Mouse (Mus musculus) forelimb bud, embryonic 11.5 days (tissue): Measurements from ENCODE around the gene Vegfd.

Experiments
- DNase-seq: peaks from one replicate; pipeline ENCODE4 v3.0.0-alpha.2; 2012; ENCODE audit warnings: low read depth, low spot score

Vegfd gene

DNA sequence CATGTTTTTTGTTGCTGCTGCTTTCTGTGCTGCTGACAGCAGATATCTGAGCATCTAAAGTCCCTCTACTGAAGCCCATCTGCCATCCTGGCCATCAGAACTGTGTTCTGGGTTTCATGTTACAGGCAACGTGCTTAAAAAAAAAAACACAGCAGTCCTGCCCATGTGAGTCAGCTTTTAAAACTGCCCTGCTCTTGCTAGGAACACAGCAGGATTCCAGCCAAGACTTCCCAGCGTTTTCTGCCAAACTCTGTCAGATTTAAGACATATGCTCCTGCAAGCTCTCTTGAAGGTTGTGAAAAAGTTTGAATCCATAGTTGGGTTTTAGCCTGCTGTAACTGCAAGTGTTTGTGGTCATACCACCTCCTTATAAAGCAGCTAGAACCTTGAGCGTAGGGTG, at the start of gene Vegfd:
TSS of gene Vegfd (plus strand) at position 298 of the 400 bp plus-strand sequence.
- DNase-seq, result peak; percentile 23

DNA sequence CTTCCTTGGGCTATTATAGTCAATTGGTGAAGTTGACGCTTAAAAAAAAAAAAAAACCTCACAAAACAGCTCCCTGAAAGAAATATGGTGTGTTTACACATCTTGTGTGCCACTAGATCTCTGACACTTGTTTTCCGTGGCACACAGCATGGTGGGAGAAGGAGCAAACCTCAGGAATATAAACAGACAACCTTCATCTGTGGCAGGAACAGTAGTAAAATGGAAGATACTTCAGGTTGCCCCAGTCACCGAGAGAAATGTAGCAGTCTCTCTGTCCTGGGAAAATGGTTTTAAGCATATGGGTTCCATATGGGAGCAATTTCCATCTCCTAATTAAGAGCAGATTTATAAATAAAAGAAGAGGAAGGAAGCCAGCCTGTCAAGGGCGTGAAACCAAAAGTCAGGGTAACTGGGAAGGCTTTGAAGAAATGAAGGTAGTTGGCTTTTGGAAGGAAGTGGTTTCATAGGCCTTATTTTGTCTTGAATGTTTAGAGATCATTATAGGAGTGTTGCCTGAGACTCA, 49.7 kb upstream of the Vegfd start:
- peak; percentile 72 for DNase-seq

DNA sequence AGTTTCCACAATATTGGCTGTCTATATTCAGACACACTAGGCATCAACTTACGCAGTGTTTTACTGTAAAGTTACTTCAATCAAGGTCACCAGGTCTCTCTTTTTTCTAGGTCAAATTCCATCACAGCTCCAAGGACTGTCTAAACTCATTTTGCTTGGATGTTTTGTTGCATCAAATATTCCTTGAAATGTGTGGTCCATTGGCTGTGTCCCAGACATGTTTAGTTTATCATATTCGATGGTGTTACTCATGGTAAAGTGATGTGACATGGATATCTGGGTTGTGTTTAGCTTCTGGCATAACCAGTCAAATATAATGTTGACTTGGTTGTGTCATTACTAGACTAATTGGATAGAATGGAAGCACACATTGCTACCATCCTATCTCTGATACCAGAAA, 42.8 kb upstream of the Vegfd start:
- DNase-seq, result no peak

DNA sequence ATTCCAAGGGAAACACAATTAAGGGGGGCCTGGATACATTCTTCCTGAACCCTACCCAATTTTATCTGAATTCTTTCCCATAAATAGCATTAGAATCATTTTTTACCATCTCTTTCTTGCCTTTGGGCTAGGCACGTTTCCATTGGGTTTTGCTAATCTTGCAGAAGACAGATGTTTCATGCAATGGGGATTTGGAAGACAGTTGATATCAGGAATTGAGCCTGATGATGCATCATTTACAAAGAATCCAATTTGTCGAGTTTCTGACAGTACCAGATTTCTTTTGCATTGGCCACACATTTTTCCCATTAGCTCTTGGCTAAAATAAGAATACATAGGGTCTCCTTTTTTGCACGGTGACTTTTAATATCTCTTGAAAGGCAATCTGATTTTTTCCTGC, 42.4 kb upstream of the Vegfd start:
- DNase-seq, result no peak

DNA sequence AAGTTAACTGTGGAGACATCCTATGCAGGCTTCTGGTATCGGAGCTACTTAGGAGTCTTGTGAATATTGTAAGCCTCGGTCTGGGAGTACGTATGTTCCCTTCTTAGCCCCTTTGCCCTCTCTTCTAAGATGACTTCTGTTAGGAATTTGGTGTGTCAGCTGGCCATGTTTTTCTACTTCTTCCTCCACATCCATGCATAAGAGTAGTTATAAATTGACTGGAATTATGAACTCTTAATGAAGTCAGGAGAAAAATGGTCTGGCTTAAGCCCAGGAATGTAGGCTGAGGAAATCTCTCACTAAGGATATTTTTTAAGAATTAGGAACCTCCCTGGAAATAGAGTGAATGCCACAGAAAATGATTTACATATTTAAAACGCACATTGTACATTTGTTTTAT, 34.6 kb upstream of the Vegfd start:
- no peak for DNase-seq

DNA sequence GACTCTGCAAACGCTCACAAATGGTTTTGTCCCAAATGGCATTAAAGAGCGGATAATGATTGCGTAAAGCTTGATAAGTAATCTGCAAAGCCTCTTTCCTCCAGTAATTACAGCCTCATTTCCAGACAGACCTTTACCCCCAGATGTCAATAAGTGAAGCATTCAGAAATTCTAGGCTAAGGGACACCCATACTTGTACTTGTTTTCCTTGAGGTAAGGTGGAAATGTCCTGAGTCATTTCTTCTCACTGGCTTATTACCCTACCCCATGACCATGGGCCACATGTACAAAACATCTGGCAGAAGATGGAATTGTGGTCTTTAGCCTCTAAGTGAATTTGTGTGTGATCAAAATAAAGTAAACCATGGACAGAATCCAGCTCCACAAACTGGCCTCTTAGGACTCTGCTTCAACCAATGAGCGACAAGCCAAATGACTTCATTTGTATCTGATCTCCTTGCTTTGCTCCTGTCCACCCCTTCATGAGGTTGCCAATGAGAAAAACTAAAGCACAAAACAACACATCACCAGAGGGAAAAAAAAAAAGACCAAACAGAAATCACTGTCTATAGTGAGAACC, 27.7 kb upstream of the Vegfd start:
- no peak for DNase-seq

DNA sequence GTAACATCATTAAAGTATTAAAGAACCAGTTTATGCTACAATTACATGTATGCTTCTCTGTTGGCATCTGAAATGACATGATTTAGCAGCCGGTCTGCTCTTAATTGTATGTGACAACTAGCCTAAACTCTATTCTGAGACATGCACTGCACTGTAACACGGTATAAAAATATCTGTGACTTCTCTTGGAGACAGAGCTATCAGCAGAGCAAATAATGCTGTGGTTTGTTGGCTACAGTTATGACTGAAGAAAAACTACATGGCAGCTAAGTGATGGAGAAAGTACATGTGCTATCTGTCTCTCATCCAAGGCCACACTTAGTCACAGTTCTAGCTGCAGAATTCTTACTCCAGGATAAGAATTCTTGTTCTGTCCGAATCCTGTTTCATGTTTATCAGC, 24.2 kb upstream of the Vegfd start:
- DNase-seq, result no peak

DNA sequence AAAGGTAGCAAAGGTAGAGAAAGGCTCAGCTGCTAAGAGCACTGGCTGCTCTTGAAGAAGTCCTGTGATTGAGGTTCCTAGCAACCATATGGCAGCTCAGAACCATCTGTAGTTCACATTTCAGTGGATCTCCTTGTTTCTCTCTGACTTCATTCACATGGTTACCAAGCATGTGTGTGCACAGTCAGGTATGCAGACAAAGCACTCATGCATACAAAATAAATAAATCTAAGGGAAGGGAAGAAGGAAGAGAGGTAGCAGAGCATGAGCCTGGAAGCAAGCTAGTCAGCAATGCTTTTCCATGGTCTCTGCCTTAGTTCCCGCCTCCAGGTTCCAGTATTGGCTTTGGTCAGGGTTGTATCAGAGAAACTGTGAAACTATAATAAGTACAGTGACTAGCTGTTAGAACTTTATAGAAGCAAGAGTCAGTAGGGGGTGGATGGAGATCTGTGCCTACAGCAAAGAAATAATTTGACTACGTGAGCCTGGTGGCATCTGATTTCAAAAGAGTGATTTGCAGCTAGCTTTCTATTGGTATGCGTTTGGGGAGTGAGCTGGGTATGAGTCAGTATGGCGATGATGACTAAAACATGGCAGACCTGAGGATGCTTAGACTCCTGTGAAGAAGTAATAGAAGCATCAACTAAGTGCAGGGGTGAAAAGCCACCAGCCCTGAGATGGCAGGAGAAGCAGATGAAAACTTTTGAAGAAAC, 7.9 kb upstream of the Vegfd start:
- no peak for DNase-seq

DNA sequence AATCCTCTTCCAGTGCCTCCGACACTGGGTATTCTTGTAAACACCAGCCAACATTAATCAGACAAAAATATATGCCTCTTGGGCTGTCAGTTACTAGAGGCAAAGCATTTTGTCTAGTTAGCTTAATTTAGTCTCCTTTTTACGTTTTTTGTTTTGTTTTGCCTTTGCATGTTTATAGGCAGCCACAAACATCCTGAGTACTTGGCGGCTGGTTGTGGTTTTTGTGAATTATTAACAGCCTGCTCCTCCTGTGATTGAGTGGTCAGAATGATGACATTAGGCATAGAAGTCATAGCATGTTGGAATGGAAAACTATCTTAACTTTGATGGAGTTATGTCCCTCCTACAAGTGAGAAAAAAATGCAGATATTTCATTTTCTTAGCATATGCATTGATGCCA, 2.6 kb upstream of the Vegfd start:
- no peak for DNase-seq

DNA sequence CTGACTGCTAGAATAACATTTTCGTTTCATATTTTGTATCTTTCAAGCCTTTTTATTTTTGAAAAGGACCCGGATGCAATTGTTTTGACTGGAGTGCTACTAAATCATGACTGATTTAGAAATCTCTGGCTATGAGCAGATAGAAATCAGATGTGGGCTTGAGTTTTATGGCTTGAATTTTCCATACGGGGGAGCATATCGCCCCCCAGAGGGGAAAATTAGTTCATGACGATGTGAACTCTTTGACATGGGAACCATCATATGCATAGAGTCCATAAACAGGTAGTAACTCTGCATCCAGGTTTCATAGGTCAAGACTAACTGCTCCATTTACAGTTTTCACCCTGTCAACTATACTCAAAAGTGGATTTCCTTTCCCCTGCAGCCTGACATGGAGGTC, 1.4 kb downstream of the Vegfd start:
- DNase-seq, result peak; percentile 21

DNA sequence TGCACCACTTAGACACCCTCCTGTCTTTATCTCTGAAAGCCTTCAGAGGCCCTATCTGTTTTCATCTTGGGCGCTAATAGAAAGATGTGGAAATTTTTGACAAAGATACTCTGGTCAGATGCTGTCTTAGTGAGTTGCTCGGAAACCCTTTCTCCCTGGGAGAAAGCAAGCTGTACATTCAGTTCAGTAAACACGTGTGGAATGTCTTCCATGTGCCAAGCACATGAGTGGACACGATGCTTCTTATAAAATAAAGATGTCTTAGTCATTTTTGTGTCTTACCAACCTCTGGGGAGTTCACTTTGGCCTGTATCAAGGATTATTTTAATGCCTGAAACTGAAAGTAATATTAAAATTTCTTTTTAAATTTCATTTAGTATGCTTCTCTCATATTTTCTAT, 6.5 kb downstream of the Vegfd start:
- no peak for DNase-seq

DNA sequence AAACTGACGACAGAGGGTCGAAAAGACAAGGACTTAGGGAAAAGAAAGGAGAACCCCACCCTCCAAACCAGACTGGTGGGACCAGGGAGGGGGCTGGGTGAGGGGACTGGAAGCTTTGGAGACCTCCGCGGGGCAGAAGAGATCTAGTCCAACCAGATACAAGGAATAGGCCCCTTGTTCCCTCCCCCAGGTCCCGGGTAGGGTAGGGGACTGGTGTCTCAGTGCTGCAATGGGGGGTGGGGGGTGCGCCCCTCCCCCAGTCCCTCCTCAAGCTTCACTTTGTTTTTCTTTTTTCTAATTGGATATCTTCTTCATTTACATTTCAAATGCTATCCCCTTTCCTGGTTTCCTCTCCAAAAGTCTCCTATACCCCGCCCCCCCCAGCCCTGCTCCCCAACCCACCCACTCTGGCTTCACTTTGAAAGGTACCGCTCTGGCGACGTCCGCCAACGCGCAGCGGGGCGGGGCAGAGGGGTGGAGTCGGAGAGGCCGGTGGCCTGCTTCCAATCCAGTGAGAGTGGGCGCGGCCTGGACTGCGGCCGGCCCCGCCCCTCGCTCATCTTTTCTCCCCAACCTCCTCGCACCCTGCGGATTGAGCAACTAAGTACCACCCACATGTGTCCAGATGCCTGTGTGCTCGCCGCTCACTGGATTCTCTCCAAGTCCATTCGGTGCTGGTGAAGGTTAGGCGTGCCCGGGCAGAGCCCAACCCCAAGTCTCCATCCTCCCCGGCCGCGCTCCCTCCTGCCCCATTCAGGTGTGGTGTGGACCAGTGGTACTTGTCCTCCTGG, 8.6 kb downstream of the Vegfd start:
- peak; percentile 76 for DNase-seq

DNA sequence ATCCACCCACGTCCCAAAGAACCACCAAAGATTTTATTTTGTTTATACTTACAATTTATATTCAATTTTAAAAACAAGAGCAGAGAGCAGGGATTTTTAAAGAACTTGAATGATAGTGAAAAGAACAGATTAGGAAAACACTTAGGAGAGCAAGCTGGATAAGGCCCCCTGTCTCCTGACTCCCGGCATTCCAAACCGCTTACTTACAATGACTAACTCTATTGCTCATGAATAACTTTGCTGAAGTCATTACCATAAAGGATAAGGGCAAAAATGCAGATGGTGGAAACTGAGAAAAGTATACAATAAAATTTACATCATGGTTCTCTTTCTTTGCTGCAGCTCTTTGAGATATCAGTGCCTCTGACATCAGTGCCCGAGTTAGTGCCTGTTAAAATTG, 20.9 kb downstream of the Vegfd start:
- DNase-seq, result no peak

DNA sequence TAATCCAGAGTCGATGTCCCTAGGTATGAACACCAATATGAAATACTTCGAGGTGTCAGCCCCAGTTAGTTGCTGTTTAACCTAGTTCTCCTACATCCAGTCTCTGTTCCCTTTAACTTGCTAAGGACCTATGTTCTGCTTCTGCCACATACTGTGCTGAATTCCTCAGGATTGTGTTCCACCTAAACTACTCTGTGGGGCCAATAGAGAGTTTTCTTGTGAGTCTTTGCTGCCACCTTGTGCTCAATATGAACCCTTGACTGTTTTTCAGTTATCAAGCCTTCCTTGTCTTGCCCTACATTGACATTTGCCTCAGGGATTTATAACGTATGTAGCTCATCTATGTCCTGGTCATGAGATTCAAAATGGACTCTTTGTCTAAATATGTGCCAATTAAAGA, 25.3 kb downstream of the Vegfd start:
- peak; percentile 19 for DNase-seq

DNA sequence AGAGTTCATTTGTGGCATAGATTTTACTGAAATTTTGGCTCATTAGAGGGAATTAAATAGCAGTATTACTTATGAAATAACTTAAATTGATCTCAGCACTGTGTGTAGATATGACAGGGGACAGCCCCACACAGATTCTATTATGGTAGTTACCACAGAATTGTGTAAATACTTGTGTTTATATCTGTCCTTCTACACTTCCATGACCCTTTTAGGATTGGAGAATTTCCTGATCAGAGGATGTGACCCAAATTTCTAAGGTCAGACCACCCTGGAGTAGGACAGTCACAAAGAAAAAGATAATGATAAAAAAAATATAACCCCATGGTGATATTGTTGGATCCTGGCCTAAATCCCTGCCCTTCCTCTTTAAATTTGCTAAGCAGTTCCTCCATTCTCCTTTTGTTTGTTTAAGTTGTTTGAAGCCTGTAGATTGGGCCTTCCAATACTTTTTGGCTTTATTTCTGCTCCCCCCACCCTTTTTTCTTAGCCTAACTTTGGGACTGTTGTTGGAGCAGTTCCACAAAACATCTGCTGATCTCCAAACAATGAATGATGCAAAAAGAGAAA, 32.0 kb downstream of the Vegfd start:
- DNase-seq, result no peak

DNA sequence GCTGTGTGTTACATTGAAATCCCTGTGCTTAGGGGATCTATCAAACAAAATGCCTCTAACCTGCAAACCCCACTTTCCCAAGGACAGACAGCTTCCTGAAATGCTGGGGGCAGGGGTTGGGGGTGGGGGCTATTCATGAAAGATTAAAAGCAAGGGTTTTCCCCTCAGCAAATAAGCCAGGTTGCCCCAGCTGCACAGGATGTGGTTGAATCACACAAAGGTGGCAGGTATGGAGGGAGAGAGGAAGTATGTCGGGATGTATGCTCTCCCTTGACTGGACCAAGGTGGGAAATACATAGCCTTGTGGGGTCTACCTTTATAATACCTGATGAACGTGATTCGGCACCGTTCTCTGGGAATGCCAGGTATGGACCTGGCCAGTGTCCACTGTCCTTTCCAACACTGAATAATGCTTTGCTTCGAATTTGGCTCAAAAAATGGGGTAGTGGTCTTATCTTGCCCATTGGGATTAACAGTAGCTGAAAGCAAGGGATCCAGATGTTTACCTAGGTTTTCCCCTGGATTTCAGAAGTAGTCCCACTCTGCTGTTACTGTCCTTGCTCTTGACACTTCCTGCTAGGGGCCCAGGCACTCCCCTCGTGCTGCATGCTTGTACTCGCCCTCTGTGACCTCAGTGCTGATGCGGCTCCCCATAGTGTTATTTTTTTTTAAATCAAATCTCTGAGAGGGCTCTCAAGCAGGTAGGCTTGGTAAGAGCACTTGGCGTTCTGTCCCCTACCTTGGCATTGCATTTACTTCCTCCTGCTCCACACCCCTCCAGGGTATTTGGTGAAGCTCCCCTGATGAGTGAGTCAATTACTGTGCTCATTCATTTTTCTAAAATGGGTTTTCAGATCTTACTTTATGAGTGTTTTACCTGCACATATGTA, 33.2 kb downstream of the Vegfd start:
- no peak for DNase-seq

DNA sequence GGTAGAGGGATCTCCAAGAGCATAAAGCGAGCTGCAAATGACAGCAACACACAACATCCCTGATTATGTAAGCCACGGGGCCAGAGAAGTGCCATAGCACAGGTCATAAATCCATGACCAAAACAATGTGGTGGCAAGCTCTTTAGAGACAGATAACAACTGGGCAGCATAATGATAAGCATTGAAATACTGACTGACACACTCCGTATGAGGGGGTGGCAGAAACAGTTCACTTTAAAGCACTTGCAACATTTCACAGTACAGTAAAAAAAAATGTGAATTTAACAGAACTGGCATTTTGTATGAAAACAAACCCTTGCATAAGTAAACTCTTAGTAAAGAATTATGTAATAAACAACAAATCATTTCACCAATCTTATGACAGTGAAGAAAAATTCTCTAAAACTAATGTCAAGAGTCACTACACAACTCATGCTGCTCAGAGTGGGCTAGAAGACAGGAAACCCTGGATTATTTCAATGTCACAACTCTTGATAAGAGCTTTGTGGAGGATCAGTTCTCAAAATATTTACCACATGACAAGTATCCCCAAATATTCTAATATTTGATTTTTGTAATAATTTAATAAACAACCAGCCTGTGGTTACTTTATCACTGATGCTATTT, 35.2 kb downstream of the Vegfd start:
- DNase-seq, result no peak

DNA sequence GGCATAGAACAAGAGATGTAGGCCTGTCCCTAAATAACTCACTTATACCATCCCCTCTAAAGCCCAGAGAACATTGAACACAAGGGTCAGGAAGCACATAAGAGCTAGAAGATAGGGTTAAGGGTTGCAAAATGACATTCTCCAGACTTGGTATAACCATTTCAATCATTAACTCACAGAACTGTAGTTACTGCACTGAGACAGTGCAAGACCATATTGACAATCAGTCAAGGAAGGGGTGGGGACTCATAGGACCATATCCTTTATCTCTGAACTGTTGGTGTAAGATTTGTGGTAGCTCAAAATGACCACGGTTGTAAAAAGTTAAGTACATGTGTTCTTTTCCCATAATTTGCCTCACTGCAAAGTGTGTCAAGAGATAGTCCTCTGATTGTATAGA, 37.4 kb downstream of the Vegfd start:
- no peak for DNase-seq

DNA sequence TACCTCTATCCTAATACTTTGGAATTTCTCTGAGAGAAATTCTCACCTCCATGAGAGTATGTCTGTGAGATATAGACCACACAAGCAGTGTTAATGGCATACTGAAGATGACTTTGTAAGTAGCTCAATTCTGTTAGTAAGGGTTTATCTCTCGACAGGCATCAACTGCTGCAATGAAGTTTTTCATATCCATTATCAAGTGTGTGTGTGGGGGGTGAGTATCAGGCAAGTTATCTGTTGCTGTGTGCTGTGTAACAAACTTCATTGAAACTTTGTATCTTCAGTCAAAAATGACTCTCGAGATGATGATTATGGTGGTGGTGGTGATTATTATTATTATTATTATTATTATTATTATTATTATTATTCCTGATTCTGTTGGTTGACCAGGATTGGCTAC, 43.6 kb downstream of the Vegfd start:
- no peak for DNase-seq

DNA sequence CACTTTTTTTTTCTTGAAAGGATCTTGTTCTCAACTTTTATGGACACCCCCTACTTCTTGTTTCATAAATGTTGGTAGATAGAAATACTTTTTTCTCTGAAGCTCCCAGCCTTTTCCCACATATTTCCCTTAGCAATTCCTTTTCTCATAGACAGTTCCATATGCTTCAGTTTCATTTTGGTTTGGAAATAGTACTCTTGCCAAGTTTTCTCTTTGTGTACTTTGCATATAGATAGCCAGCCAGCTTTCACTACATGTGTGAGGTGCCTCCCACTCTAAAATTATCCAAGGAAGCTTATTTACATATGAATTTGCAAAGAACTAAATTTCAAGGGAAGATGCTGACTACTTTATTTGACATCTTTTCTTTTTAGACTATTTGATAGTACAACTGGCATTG, 44.8 kb downstream of the Vegfd start:
- DNase-seq, result no peak

DNA sequence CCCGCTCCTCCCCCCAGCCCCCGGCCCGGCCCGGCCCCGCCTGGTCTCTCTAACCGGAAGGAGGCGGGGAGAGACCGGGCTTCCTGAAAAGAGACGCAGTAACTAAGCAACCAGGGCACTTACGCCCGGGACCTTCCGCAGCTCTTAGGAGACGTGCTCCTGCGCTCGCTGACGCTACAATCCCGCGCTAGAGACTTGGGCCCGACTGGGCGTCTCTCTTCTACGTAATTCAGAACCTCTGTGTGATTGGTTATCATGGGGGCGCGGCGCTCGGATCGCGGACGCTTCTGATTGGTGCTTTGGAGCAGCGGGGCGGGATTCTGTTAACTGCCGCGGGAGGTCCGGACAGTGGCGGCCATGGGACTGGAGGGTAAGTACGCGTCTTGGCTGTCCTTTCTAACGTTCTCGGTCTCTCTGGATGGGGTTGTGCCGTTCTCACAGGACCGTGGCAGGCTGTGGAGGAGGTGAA, 46.3 kb downstream of the Vegfd start, which contains the start of gene Piga:
TSS of gene Piga (plus strand) at position 317 of the 469 bp plus-strand sequence.
- peak; percentile 94 for DNase-seq
